Mouse (Mus musculus) forebrain, embryonic 11.5 days (tissue): ENCODE measurements around the gene Apoc1. TPM values are rescaled to one million over a fixed set of nuclear protein-coding genes. Genes with fewer than 3 reads are reported as not detected.

Source experiments
- ATAC-seq: fragments of 200-750 bp; cut with Nextera tagmentation; replicated peaks from 2 replicates; pipeline ENCODE4 v1.8.0; 2017; ENCODE audit warnings: moderate TSS enrichment; ENCODE audit not compliant: low FRiP score
- DNase-seq: peaks from one replicate; pipeline ENCODE4 v3.0.0-alpha.2; 2017; ENCODE audit warnings: low spot score
- H3K27ac ChIP-seq: fragments of 300-500 bp; sonication (generic); 2 replicates; pipeline ENCODE4 v1.5.1; 2014; ENCODE audit warnings: low read depth, low read length
- H3K27me3 ChIP-seq: fragments of 300-500 bp; sonication (generic); 2 replicates; pipeline ENCODE4 v1.6.1; 2014; ENCODE audit warnings: mild to moderate bottlenecking, low read length, mixed read lengths; ENCODE audit not compliant: control insufficient read depth, insufficient read depth
- H3K36me3 ChIP-seq: fragments of 300-500 bp; sonication (generic); 2 replicates; pipeline ENCODE4 v1.6.1; 2014; ENCODE audit warnings: mild to moderate bottlenecking, low read length, moderate library complexity, mixed read lengths; ENCODE audit not compliant: control insufficient read depth, insufficient read depth
- H3K4me1 ChIP-seq: fragments of 300-500 bp; sonication (generic); replicated peaks from 2 replicates; pipeline ENCODE4 v1.6.1; 2014; ENCODE audit warnings: low read length, mixed read lengths; ENCODE audit not compliant: control insufficient read depth, insufficient read depth
- H3K4me2 ChIP-seq: fragments of 300-500 bp; sonication (generic); 2 replicates; pipeline ENCODE4 v1.6.1; 2014; ENCODE audit warnings: low read depth, mild to moderate bottlenecking, low read length, moderate library complexity, mixed read lengths; ENCODE audit not compliant: severe bottlenecking
- H3K4me3 ChIP-seq: fragments of 300-500 bp; sonication (generic); 2 replicates; pipeline ENCODE4 v1.5.1; 2014; ENCODE audit warnings: low read depth, low read length
- H3K9ac ChIP-seq: fragments of 300-500 bp; sonication (generic); 2 replicates; pipeline ENCODE4 v1.6.1; 2014; ENCODE audit warnings: low read length
- H3K9me3 ChIP-seq: fragments of 300-500 bp; sonication (generic); 2 replicates; pipeline ENCODE4 v1.6.1; 2016; ENCODE audit warnings: low read length, mixed read lengths; ENCODE audit not compliant: control insufficient read depth
- WGBS: fragments of 180-500 bp; shearing (Covaris S2); extraction: QIAGEN DNeasy Blood & Tissue Kit; methylation state at CpG from one replicate; pipeline ENCODE4 v1.1.7; 2014; 5-methylcytosine and 5-hydroxymethylcytosine counted together
- polyA plus RNA-seq: library from polyadenylated mRNA; unstranded; fragments of >200 nt; fragmentation: Nextera tagmentation; extraction: Ambion mirVana; gene quantifications from 2 replicates; pipeline ENCODE4 v1.2.1, GENCODE M21; 2014

Gene Apoc1
- polyA plus RNA-seq, 1 experiment from 2014 or later: 2.0 TPM

DNA sequence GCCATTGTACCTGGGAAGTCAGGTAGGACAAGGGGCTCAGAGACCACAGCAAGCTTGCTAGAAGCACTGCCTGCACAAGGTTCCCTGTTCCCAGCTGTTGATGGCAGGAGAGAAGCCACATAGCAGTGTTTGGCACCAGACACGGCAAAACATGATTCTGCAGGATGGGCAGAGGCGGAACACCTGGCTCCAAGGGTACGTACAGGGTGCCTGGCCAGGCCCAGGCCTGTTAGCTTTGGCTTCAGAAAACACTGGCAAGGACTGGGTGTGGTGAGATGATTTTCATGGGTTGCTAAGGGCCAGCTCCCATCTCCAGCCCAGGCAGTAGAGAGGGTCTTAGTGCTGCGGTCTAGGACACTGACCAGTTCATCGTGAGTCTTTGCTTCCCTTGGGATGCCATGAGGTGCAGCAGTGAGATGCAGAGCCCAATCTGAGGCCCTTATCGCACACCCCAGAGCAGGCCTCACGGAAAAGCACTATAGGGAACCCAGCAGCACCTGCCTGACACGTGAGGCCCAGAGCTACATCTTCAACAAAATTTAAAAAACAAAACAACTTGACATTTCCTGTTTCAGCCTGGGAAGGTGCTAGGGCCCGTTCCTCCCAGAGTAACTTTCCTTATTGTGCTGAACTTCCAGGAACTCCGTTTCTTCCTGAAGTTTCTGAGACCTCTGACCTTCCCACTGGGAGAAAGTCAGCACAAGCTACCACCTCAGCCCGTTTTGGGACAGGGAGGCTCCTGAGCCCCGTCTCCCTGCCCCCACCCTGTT is 8.0 kb upstream of the Apoc1 start:
- Histone ChIP-seq H3K9ac (no peak overlapping the region), H3K27ac (no peak overlapping the region)

GRCm38 (mm10) chr7:19699827-19700148 is 7.3 kb upstream of the Apoc1 start:
- no peak overlapping the region for H3K27ac ChIP-seq
- H3K36me3 ChIP-seq: no peaks in the 10 kb centered on the region; the same call in 1 of the 2 replicates
- no peak overlapping the region for H3K9ac ChIP-seq
- H3K9me3 ChIP-seq: no peaks in the 10 kb centered on the region; the same call in 1 of the 2 replicates
- H3K27me3 ChIP-seq: no peaks in the 10 kb centered on the region
- WGBS: 79% methylated on average over 4 of the region's 4 CpGs
- no peak overlapping the region for H3K4me3 ChIP-seq
- no peak for DNase-seq
- no peak overlapping the region for H3K4me2 ChIP-seq
- peaks cover 7% of the 10 kb centered on the region; the same call in 1 of the 2 replicates for H3K4me1 ChIP-seq
- ATAC-seq: no peak

More for the DNA sequence above, 8.0 kb upstream of the Apoc1 start:
- ATAC-seq (no peak), DNase-seq (no peak)
- no peaks in the 10 kb centered on the region; the same call in 1 of the 2 replicates for H3K36me3 ChIP-seq
- no peaks in the 10 kb centered on the region; the same call in 1 of the 2 replicates for H3K9me3 ChIP-seq
- no peak overlapping the region for H3K4me3 ChIP-seq
- H3K27me3 ChIP-seq: no peaks in the 10 kb centered on the region
- peaks cover 7% of the 10 kb centered on the region; the same call in 1 of the 2 replicates for H3K4me1 ChIP-seq
- 65% methylated on average over 12 of the region's 12 CpGs for WGBS
- no peak overlapping the region for H3K4me2 ChIP-seq

DNA sequence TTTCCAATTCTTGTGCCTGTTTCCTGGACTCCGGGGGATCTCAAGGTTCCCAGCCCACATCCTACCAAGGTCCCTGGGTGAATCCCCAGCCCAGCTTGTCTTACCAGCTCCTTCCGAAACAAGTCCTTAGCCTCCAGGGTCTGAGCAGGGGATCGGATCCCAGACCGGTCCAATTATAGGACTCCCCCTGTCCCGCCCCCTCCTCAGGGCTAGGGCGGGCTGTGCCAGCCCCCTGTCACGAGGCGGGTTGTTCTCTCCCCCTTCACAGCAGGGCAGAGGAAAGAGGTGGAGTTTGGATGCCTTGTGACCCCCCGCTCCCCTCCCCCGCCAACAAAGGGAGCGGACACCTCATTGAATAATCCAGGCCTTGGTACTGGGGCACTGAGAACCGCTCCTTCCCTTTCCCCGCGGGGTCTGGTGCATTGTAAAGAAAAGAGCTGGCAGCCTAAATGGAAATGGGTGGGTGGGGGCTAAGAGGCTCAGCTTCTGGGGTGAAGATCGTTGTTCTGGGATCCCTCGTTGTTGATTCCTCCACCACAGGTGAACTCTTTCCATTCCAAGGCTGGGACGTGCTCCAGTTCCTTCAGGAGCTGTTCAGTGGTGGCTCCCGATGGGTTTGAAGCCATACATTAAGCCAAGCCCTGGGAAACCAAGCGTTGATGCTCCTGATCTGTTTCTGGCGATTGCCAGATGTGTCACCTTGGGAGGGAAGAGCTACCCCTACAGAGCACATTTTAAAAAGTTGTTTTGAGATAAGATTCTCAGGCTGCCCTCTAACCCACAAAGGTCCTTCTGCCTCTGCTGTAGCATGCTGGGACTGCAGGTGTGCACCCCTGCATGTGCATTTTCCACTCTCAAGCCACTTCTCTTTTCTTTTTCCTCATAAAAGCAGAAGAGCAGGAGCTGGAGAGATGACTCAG is 6.7 kb upstream of the Apoc1 start, which contains the start of gene Apoe:
Gene Apoe, minus strand, starts transcription at position 282 of the 920 bp plus-strand sequence.
- no peak within 1 kb of the TSS for H3K27ac ChIP-seq
- H3K4me1 ChIP-seq: peaks cover 7% of the 10 kb centered on the region; the same call in 1 of the 2 replicates
- no peaks in the 10 kb centered on the region; the same call in 1 of the 2 replicates for H3K9me3 ChIP-seq
- no peaks in the 10 kb centered on the region for H3K27me3 ChIP-seq
- H3K4me3 ChIP-seq: peak within 1 kb of the TSS; percentile 30
- peak; percentile 77 for DNase-seq
- H3K4me2 ChIP-seq: peak within 1 kb of the TSS; percentile 65
- WGBS: 2% methylated on average over 20 of the region's 20 CpGs
- peak; percentile 74 for ATAC-seq
- H3K9ac ChIP-seq: peak within 1 kb of the TSS; percentile 62
- H3K36me3 ChIP-seq: no peaks in the 10 kb centered on the region; the same call in 1 of the 2 replicates

DNA sequence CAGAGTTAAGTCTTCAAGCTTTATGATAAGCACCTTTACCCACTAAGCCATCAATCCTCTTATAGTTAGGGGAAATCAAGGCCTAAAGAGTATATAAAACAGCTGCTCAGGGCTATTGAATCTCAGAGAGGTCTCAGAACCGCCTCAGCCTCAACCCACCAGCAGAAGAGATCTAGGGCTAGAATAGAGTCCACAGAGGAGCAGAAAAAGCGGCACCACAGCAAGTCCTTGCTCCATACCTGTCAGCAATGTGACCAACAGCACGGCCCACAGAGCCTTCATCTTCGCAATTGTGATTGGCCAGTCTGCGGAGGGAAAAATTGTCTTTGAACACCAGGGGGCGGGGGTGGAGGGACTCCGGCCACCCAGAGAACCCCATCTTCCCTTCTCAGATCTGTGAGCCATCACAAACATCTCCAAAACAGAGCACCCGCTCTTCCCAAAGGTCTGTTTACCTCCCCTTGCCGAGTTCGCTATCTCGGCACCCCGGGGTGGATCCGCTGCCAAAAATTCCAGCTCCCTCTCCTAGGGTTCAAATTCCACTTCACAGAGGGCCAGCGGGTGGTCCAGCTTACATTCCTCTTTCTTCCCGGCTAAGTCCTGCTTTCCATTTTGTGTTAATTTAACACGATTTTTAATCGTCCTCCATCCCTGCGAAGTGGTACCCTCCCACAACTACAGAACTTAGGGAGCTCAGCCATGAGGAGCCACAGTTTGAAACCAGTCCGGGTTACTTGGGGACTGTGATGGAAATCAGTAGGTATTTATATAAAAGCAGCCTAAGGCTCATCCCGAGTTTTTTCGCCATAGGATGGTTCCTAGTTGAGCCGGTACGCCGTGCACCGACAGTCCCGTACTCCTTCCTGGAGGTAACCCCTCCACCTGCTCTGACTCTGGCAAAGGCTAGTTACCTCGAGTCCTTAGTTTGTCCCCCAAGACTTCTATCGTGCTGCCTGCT is 5.8 kb upstream of the Apoc1 start:
- peak overlapping the region; percentile 65 for H3K4me2 ChIP-seq
- no peaks in the 10 kb centered on the region; the same call in 1 of the 2 replicates for H3K9me3 ChIP-seq
- ATAC-seq (no peak), DNase-seq (peak; percentile 67)
- H3K27me3 ChIP-seq: no peaks in the 10 kb centered on the region
- peak overlapping the region; percentile 62 for H3K9ac ChIP-seq
- peak overlapping the region; percentile 30 for H3K4me3 ChIP-seq
- no peaks in the 10 kb centered on the region; the same call in 1 of the 2 replicates for H3K36me3 ChIP-seq
- peaks cover 7% of the 10 kb centered on the region; the same call in 1 of the 2 replicates for H3K4me1 ChIP-seq
- no peak overlapping the region for H3K27ac ChIP-seq
- 3% methylated on average over 28 of the region's 28 CpGs for WGBS

GRCm38 (mm10) chr7:19696336-19696873 is 3.9 kb upstream of the Apoc1 start:
- H3K36me3 ChIP-seq: no peaks in the 10 kb centered on the region; the same call in 1 of the 2 replicates
- no peak for DNase-seq
- 93% methylated on average over 34 of the region's 34 CpGs for WGBS
- no peaks in the 10 kb centered on the region for H3K27me3 ChIP-seq
- no peak overlapping the region for H3K4me3 ChIP-seq
- no peak overlapping the region for H3K4me2 ChIP-seq
- no peak overlapping the region for H3K9ac ChIP-seq
- H3K27ac ChIP-seq: no peak overlapping the region
- H3K4me1 ChIP-seq: peaks cover 6% of the 10 kb centered on the region; the same call in 1 of the 2 replicates
- no peaks in the 10 kb centered on the region; the same call in 1 of the 2 replicates for H3K9me3 ChIP-seq
- no peak for ATAC-seq

DNA sequence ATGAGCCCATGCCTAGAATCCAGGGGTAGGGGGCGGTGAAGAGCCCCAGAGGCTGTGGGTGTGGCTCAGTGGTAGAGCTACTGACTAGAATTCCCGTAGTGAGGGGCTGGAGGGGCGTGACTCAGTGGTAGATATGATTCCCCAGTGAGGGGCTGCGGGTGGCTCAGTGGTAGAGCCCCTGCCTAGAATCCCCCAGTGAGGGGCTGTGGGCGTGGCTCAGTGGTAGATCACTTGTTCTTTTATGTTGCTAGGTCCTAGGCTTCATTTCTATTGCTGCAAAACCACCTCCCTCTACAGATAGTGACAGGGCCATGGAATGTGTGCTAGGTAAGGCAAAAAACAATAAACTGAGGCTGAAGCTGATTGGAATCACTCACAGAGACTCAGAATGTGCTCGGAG is 3.4 kb upstream of the Apoc1 start:
- no peak overlapping the region for H3K4me2 ChIP-seq
- H3K27ac ChIP-seq: no peak overlapping the region
- H3K9ac ChIP-seq: no peak overlapping the region
- H3K4me3 ChIP-seq: no peak overlapping the region
- H3K4me1 ChIP-seq: peaks cover 5% of the 10 kb centered on the region; the same call in 1 of the 2 replicates
- no peaks in the 10 kb centered on the region; the same call in 1 of the 2 replicates for H3K9me3 ChIP-seq
- no peaks in the 10 kb centered on the region; the same call in 1 of the 2 replicates for H3K36me3 ChIP-seq
- H3K27me3 ChIP-seq: no peaks in the 10 kb centered on the region
- WGBS: 91% methylated on average over 6 of the region's 6 CpGs
- DNase-seq (no peak), ATAC-seq (no peak)

DNA sequence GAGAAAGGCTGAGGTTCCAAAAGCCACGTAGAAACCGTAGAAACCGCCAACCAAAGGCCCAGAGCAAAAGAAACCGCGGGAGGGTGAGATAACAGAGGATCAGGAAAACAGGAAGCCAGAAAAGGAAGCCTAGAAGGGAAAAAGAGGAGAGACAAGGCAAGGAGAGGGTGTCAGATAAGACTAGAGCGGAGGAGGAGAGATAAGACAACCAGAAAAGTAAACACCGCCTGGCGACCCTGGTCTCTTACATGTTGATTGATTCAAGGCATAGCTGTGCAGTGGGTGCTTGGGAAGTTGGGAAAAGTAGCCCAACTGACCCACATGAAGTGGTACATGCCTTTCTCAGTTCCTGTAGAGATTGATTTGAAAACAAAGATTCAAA is 2.7 kb upstream of the Apoc1 start:
- Histone ChIP-seq H3K9me3 (no peaks in the 10 kb centered on the region; the same call in 1 of the 2 replicates), H3K9ac (no peak overlapping the region), H3K36me3 (no peaks in the 10 kb centered on the region; the same call in 1 of the 2 replicates), H3K4me1 (peaks cover 5% of the 10 kb centered on the region; the same call in 1 of the 2 replicates), H3K4me2 (no peak overlapping the region), H3K4me3 (no peak overlapping the region), H3K27me3 (no peaks in the 10 kb centered on the region), H3K27ac (no peak overlapping the region)
- ATAC-seq: no peak
- 60% methylated on average over 8 of the region's 8 CpGs for WGBS
- no peak for DNase-seq
